Mouse (Mus musculus) ES-E14 (cell line): ENCODE data around the gene Serinc5. TPM values are rescaled to one million over a fixed set of nuclear protein-coding genes. Genes with fewer than 3 reads are reported as not detected.

Source experiments
- DNase-seq: peaks from one replicate; pipeline ENCODE4 v3.0.0-alpha.2; 2013; ENCODE audit warnings: low read depth, low spot score
- H3K27ac ChIP-seq: 2 replicates; pipeline ENCODE4 v1.5.1; 2012; ENCODE audit warnings: low read depth, mild to moderate bottlenecking, low read length, moderate library complexity, mixed read lengths; ENCODE audit not compliant: poor library complexity, insufficient read depth, severe bottlenecking
- H3K36me3 ChIP-seq: 2 replicates; pipeline ENCODE4 v1.6.1; 2012; ENCODE audit warnings: mild to moderate bottlenecking, low read length, moderate library complexity, mixed read lengths; ENCODE audit not compliant: control insufficient read depth, poor library complexity, insufficient read depth, severe bottlenecking
- H3K4me1 ChIP-seq, 2 experiments: fragments of 150-350 bp in 1 of 2; sonication (generic) in 1 of 2; 2 replicates each; pipeline ENCODE4 v1.6.1; 2012; ENCODE audit warnings: low read length in 2 of 2, mild to moderate bottlenecking in 1 of 2, mixed read lengths in 1 of 2; ENCODE audit not compliant: control insufficient read depth in 2 of 2, insufficient read depth in 2 of 2, poor library complexity in 1 of 2
- H3K4me3 ChIP-seq, 2 experiments: fragments of 150-350 bp in 1 of 2; sonication (generic) in 1 of 2; 2 replicates each; pipeline ENCODE4 v1.5.1; 2012; ENCODE audit warnings: low read length in 2 of 2, low read depth in 1 of 2, mild to moderate bottlenecking in 1 of 2, mixed read lengths in 1 of 2; ENCODE audit not compliant: insufficient read depth in 1 of 2, poor library complexity in 1 of 2, severe bottlenecking in 1 of 2
- H3K9ac ChIP-seq: 2 replicates; pipeline ENCODE4 v1.6.1; 2012; ENCODE audit warnings: low read depth, mild to moderate bottlenecking, low read length, mixed read lengths; ENCODE audit not compliant: poor library complexity, insufficient read depth, severe bottlenecking
- H3K9me3 ChIP-seq: fragments of 150-350 bp; sonication (generic); 2 replicates; pipeline ENCODE4 v1.6.1; 2012; ENCODE audit warnings: low read depth, mild to moderate bottlenecking, low read length; ENCODE audit not compliant: control insufficient read depth, insufficient read depth
- CHD2 ChIP-seq: IDR thresholded peaks from 2 replicates; pipeline ENCODE4 v1.6.1; 2014; ENCODE audit warnings: mild to moderate bottlenecking, low read depth, low read length, inconsistent platforms
- HCFC1 ChIP-seq: IDR thresholded peaks from 2 replicates; pipeline ENCODE4 v1.6.1; 2012; ENCODE audit warnings: low read length, inconsistent platforms, borderline replicate concordance; ENCODE audit not compliant: insufficient read depth
- MAFK ChIP-seq: IDR thresholded peaks from 2 replicates; pipeline ENCODE4 v1.6.1; 2014; ENCODE audit warnings: mild to moderate bottlenecking, low read depth, low read length, inconsistent platforms; ENCODE audit not compliant: insufficient read depth
- ZC3H11A ChIP-seq: IDR thresholded peaks from 2 replicates; pipeline ENCODE4 v1.6.1; 2012; ENCODE audit warnings: low read depth, mild to moderate bottlenecking, inconsistent platforms, low read length, borderline replicate concordance
- ZNF384 ChIP-seq: IDR thresholded peaks from 2 replicates; pipeline ENCODE4 v1.6.1; 2012; ENCODE audit warnings: low read depth, low read length, inconsistent platforms
- in situ Hi-C, 2 experiments: fragments of 600-800 bp; cut with MboI; formaldehyde crosslinking; loops; one replicate each; pipeline ENCODE4 v1.15.1; 2025; ENCODE audit warnings: low sequenced_read_pairs in 2 of 2, inconsistent platforms in 1 of 2; ENCODE audit not compliant: unreplicated experiment in 2 of 2
- total RNA-seq: library from RNA; depleted of rRNA; stranded (reverse); fragments of 300-350 nt; gene quantifications from 2 replicates; pipeline ENCODE4 v1.2.3, GENCODE M21; 2012

Gene Serinc5
- total RNA-seq, 1 experiment = 14.9 TPM

- H3K4me1 ChIP-seq = peaks cover 0 to 3% of the 10 kb centered on the region in 2 experiments; a peak in 1 of 4 replicates
- no peak for TF ChIP-seq MAFK
- TF ChIP-seq HCFC1 = no peak
- no peak for TF ChIP-seq CHD2
- TF ChIP-seq ZNF384 = no peak
- TF ChIP-seq ZC3H11A = no peak
- no peak overlapping the region for H3K9ac ChIP-seq
- no peaks in the 10 kb centered on the region for H3K36me3 ChIP-seq
- no peaks in the 10 kb centered on the region for H3K9me3 ChIP-seq
- in situ Hi-C loops = no loop called here
- DNase-seq = no peak
- no peak overlapping the region for H3K4me3 ChIP-seq
- H3K27ac ChIP-seq = no peak overlapping the region
Measured at GRCm38 (mm10) chr13:92674676-92675075, 63.8 kb downstream of the Serinc5 start.

GRCm38 (mm10) chr13:92675308-92675707, 64.4 kb downstream of the Serinc5 start:
- peaks cover 0 to 3% of the 10 kb centered on the region in 2 experiments; a peak in 1 of 4 replicates for H3K4me1 ChIP-seq
- H3K36me3 ChIP-seq = no peaks in the 10 kb centered on the region
- no peaks in the 10 kb centered on the region for H3K9me3 ChIP-seq
- in situ Hi-C loops = no loop called here
- TF ChIP-seq MAFK = no peak
- H3K4me3 ChIP-seq = no peak overlapping the region
- H3K27ac ChIP-seq = no peak overlapping the region
- no peak for DNase-seq
- no peak overlapping the region for H3K9ac ChIP-seq

DNA sequence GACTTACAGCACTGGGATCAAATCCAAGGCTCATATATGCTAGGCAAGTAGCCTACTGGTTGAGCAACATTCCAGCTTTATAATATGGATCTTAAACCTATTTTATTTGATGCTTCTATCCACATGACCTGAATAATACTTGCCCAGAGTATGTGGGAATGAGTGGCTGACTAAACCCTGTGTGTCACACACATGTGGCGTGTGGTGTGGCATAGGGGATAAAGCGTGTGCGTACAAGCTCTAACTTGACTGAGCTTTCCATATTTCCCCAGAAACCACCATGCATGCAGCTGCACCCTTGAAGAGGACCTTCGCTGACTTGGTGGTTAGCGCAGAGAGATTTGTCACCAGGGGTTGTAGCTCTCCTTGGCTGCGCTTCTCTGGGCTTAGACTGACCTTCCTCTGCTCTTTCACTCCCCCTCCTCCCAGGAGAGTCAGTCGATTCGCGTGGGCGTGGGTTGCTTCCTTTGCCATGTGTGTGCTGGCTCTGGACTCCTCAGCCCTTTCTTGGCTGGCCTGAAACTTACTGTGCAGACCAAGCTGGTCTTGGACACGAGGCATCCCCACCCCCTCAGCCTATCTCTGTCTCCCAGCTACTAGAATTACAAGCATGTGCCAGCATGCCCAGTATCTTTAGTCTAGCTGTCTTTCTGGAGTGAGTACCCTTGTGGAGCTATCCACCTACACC, 65.2 kb downstream of the Serinc5 start:
- Histone ChIP-seq H3K27ac (no peak overlapping the region), H3K9ac (no peak overlapping the region), H3K9me3 (no peaks in the 10 kb centered on the region), H3K36me3 (no peaks in the 10 kb centered on the region), H3K4me1 (peaks cover 0 to 3% of the 10 kb centered on the region in 2 experiments; a peak in 1 of 4 replicates), H3K4me3 (no peak overlapping the region)
- no peak for DNase-seq
- in situ Hi-C loops = no loop called here
- TF ChIP-seq ZC3H11A = no peak
- no peak for TF ChIP-seq CHD2

- Histone ChIP-seq H3K36me3 (no peaks in the 10 kb centered on the region), H3K9me3 (no peaks in the 10 kb centered on the region), H3K4me1 (peaks cover 0 to 3% of the 10 kb centered on the region in 2 experiments; a peak in 1 of 4 replicates), H3K27ac (no peak overlapping the region), H3K4me3 (no peak overlapping the region), H3K9ac (no peak overlapping the region)
- DNase-seq = no peak
- in situ Hi-C loops = no loop called here
- TF ChIP-seq CHD2 (no peak), ZNF384 (no peak), ZC3H11A (no peak), MAFK (no peak), HCFC1 (no peak)
Measured at GRCm38 (mm10) chr13:92677656-92678055, 66.8 kb downstream of the Serinc5 start.

DNA sequence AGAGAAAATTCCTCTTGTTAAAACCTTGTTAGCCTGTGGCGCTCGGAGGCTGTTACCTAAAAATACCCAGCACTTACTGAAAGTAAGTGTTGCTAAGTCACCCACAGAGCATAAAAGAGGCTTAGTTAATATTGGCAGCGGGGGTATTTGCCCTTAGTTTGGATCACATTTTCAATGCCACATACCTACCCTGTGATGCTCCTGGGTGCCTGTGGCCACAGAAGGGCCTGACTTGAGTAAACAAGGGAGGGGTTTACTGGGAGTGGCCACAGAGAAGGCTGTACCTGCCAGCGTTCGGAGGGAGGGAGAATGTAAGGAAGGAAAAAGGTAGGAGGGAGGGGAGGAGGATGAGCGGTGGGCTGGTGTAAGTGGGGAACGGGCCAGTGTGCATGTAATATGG, 68.8 kb downstream of the Serinc5 start:
- no peak for TF ChIP-seq ZC3H11A
- TF ChIP-seq HCFC1 = no peak
- TF ChIP-seq MAFK = no peak
- TF ChIP-seq CHD2 = no peak
- no peak for TF ChIP-seq ZNF384
- H3K4me3 ChIP-seq = no peak overlapping the region
- peaks cover 0 to 3% of the 10 kb centered on the region in 2 experiments; a peak in 1 of 4 replicates for H3K4me1 ChIP-seq
- no peaks in the 10 kb centered on the region for H3K36me3 ChIP-seq
- no peak overlapping the region for H3K9ac ChIP-seq
- no peak for DNase-seq
- in situ Hi-C loops = no loop called here
- H3K27ac ChIP-seq = no peak overlapping the region
- H3K9me3 ChIP-seq = no peaks in the 10 kb centered on the region
